Mouse (Mus musculus) monocyte, adult 59 days (primary cell): ENCODE data around the gene Dbx1. TPM values are rescaled to one million over a fixed set of nuclear protein-coding genes. Genes with fewer than 3 reads are reported as not detected.

ENCODE experiments used
- total RNA-seq, 2 experiments: library from RNA; stranded (reverse); gene quantifications; one replicate each; pipeline ENCODE4 v1.2.4; 2023

Gene Dbx1
- total RNA-seq: not detected

GRCm38 (mm10) chr7:49636491-49637115, at the start of gene Dbx1:
Gene Dbx1, minus strand, starts transcription at chr7:49636849.

Other genes starting within 250 kb of the Dbx1 start
- gene Htatip2, start 122.3 kb upstream of the Dbx1 start, total RNA-seq: 10 to 100 TPM; 16.7 to 18.0 TPM
- gene Prmt3, start 141.5 kb upstream of the Dbx1 start, total RNA-seq: 10 to 100 TPM; 31.8 to 34.6 TPM